Mouse (Mus musculus) stomach, embryonic 16.5 days (tissue): ENCODE measurements around the gene Meis3. TPM values are rescaled to one million over a fixed set of nuclear protein-coding genes. Genes with fewer than 3 reads are reported as not detected.
A peak's percentile ranks its signal among the peaks of the same experiment; 100 is the strongest.

ENCODE experiments used
- ATAC-seq: fragments of 200-750 bp; cut with Nextera tagmentation; 2 replicates; pipeline ENCODE4 v1.8.0; 2017; ENCODE audit warnings: moderate number of reproducible peaks, moderate TSS enrichment; ENCODE audit not compliant: insufficient read depth, low FRiP score
- H3K27ac ChIP-seq: fragments of 300-500 bp; sonication (generic); 2 replicates; pipeline ENCODE4 v1.5.1; 2014; ENCODE audit warnings: low read length
- H3K27me3 ChIP-seq: fragments of 300-500 bp; sonication (generic); 2 replicates; pipeline ENCODE4 v1.6.1; 2014; ENCODE audit warnings: low read length, control low read depth, mixed read lengths; ENCODE audit not compliant: control insufficient read depth, insufficient read depth
- H3K36me3 ChIP-seq: fragments of 300-500 bp; sonication (generic); 2 replicates; pipeline ENCODE4 v1.6.1; 2014; ENCODE audit warnings: low read length; ENCODE audit not compliant: control insufficient read depth, insufficient read depth
- H3K4me1 ChIP-seq: fragments of 300-500 bp; sonication (generic); 2 replicates; pipeline ENCODE4 v1.6.1; 2014; ENCODE audit warnings: low read length, control low read depth, mixed read lengths; ENCODE audit not compliant: control insufficient read depth, insufficient read depth
- H3K4me2 ChIP-seq: fragments of 300-500 bp; sonication (generic); 2 replicates; pipeline ENCODE4 v1.6.1; 2014; ENCODE audit warnings: low read depth, low read length, mixed read lengths
- H3K4me3 ChIP-seq: fragments of 300-500 bp; sonication (generic); replicated peaks from 2 replicates; pipeline ENCODE4 v1.5.1; 2014; ENCODE audit warnings: mild to moderate bottlenecking, low read length
- H3K9ac ChIP-seq: fragments of 300-500 bp; sonication (generic); 2 replicates; pipeline ENCODE4 v1.6.1; 2014; ENCODE audit warnings: low read length
- H3K9me3 ChIP-seq: fragments of 300-500 bp; sonication (generic); replicated peaks from 2 replicates; pipeline ENCODE4 v1.6.1; 2016; ENCODE audit warnings: low read length, control low read depth; ENCODE audit not compliant: control insufficient read depth
- WGBS: fragments of 180-500 bp; shearing (Covaris S2); extraction: QIAGEN DNeasy Blood & Tissue Kit; methylation state at CpG from one replicate; pipeline ENCODE4 v1.1.7; 2014; 5-methylcytosine and 5-hydroxymethylcytosine counted together
- polyA plus RNA-seq: library from polyadenylated mRNA; unstranded; fragments of >200 nt; fragmentation: Nextera tagmentation; extraction: Ambion mirVana; gene quantifications from 2 replicates; pipeline ENCODE4 v1.2.1, GENCODE M21; 2015

Meis3 gene
- polyA plus RNA-seq, 1 experiment from 2014 or later: 22.1 TPM

DNA sequence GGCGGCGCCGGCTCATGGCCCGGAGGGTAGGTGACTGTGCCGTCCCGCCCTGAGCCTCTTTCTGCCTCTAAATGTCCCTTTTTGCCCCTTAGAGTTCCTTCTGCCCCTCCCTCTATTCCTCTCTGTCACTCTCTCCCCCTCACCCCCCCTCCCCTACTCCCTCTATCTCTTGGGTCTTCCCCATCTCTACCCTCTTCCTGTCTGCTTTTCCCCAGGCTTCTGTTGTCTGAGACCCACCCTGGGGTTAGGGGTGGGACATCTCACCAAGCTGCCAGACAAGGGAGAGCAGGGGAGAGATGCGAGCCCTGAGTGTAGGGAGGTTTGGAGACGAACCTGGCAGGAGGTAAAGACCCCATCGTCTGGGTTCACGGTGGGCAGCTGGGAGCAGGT is 647 bp downstream of the Meis3 start:
- H3K27ac ChIP-seq: no peak overlapping the region
- WGBS: 0% methylated on average over 10 of the region's 10 CpGs

DNA sequence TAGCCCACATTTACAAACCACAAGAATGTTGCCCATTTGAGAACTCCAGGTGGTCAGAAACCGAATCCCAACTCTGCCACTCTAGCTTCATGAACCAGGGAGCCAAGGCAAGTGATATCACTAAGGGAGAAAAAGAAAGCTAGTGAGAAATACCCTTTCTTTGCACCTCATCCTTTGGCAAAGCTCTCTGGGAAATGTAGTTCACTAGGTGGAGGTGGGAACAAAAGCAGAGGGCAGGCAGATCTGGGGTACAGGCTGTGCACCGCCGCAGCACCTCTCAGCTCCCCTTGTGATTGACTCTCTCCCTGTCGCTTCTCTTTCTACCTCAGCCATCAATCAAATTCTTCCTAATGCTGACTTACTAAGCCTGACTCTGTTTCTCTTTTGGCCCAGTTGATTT is 3.2 kb downstream of the Meis3 start:
- no peaks in the 10 kb centered on the region for H3K36me3 ChIP-seq
- no peak overlapping the region for H3K27ac ChIP-seq
- no peaks in the 10 kb centered on the region; the same call in 1 of the 2 replicates for H3K9me3 ChIP-seq
- 76% methylated on average over 4 of the region's 4 CpGs for WGBS
- no peak overlapping the region for H3K4me2 ChIP-seq
- ATAC-seq: no peak
- H3K4me1 ChIP-seq: peaks cover 4% of the 10 kb centered on the region
- H3K4me3 ChIP-seq: no peak overlapping the region
- H3K9ac ChIP-seq: no peak overlapping the region
- no peaks in the 10 kb centered on the region for H3K27me3 ChIP-seq

More for the DNA sequence above, 647 bp downstream of the Meis3 start:
- Histone ChIP-seq H3K4me2 (peak overlapping the region; percentile 73), H3K4me1 (peaks cover 8% of the 10 kb centered on the region), H3K4me3 (peak overlapping the region; percentile 54), H3K27me3 (no peaks in the 10 kb centered on the region), H3K36me3 (no peaks in the 10 kb centered on the region), H3K9ac (peak overlapping the region; percentile 77), H3K9me3 (no peaks in the 10 kb centered on the region; the same call in 1 of the 2 replicates)
- ATAC-seq: peak; percentile 16; the same call in 1 of the 2 replicates

- ATAC-seq: no peak
- WGBS: 20% methylated on average over 8 of the region's 8 CpGs
These were observed 8.8 kb downstream of the Meis3 start for GRCm38 (mm10) chr7:16183663-16184062.

DNA sequence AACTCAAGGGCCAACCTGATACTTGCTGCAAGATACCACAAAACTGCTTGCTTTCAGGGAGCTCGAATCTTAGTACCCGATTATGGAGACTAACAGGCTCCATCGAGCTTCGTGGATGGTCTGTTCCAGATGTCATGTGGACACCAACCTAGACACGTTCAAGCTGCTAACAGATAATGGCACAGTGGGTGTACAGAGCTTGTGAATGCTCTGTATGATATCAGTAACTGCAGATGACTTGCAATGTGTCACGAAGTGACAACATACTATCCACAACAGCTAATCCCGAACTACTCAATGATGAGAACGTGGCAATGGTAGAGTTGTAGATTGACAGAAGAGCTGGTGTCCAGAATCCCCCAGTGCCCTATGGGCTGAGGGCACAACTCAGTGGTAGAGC is 12.6 kb downstream of the Meis3 start:
- ATAC-seq: no peak
- no peak overlapping the region for H3K9ac ChIP-seq
- 79% methylated on average over 8 of the region's 8 CpGs for WGBS
- no peaks in the 10 kb centered on the region for H3K4me1 ChIP-seq
- no peak overlapping the region for H3K27ac ChIP-seq
- H3K4me2 ChIP-seq: no peak overlapping the region
- no peaks in the 10 kb centered on the region for H3K9me3 ChIP-seq
- no peaks in the 10 kb centered on the region for H3K36me3 ChIP-seq
- no peak overlapping the region for H3K4me3 ChIP-seq
- 0 out of 2 replicates have a peak, but pooled peaks cover 4% of the 10 kb centered on the region for H3K27me3 ChIP-seq

More at GRCm38 (mm10) chr7:16183663-16184062, 8.8 kb downstream of the Meis3 start:
- Histone ChIP-seq H3K36me3 (no peaks in the 10 kb centered on the region), H3K4me2 (no peak overlapping the region), H3K9me3 (no peaks in the 10 kb centered on the region; the same call in 1 of the 2 replicates), H3K9ac (no peak overlapping the region), H3K4me3 (no peak overlapping the region), H3K4me1 (no peaks in the 10 kb centered on the region), H3K27me3 (no peaks in the 10 kb centered on the region), H3K27ac (no peak overlapping the region)

DNA sequence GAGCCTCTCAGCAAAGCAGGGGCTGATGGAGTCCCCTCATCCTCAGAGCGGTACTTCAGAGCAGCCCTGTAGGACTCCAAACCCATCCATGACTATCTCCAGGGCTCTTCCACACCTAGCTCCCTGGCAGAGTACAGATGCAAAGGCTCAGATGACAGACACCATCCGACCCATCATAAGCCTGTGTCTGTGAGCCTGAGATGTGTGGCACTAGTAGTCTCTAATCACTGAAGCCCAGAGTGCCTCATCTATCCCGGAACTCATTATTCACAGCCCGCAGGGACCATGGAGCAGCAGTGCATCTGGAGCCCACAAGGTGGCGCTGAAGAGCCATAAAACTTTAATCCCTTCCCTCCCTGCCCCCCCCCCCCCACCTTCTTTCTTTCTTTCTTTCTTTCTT is 17.4 kb downstream of the Meis3 start:
- 15% methylated on average over 5 of the region's 5 CpGs for WGBS
- no peak overlapping the region for H3K4me3 ChIP-seq
- no peak overlapping the region for H3K27ac ChIP-seq
- no peaks in the 10 kb centered on the region for H3K36me3 ChIP-seq
- no peaks in the 10 kb centered on the region for H3K4me1 ChIP-seq
- ATAC-seq: peak; percentile 35; the same call in 1 of the 2 replicates
- no peaks in the 10 kb centered on the region for H3K9me3 ChIP-seq
- no peak overlapping the region for H3K4me2 ChIP-seq
- H3K27me3 ChIP-seq: 0 out of 2 replicates have a peak, but pooled peaks cover 4% of the 10 kb centered on the region
- H3K9ac ChIP-seq: no peak overlapping the region

DNA sequence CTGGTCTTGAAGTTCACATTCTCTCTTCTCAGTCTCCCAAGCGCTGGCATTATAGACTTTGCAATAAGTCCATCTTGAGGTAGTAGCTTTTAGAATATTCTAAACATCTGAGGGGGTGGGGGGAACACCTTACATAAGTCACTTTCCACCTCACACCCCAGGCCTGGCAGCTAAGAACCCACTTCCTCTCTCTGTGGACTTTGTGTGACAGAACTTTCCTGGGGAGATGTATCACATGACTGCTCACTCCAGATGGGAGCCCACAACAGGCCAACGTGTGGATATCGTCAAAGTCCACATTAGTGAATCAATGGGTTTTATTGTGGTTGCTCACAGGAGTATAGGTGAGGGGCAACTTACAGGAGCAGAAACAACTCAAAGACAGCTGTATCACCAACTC is 18.8 kb downstream of the Meis3 start:
- WGBS: 44% methylated on average over 3 of the region's 3 CpGs
- Histone ChIP-seq H3K4me1 (no peaks in the 10 kb centered on the region), H3K4me2 (no peak overlapping the region), H3K4me3 (no peak overlapping the region), H3K36me3 (no peaks in the 10 kb centered on the region), H3K9me3 (no peaks in the 10 kb centered on the region), H3K9ac (no peak overlapping the region), H3K27me3 (0 out of 2 replicates have a peak, but pooled peaks cover 4% of the 10 kb centered on the region), H3K27ac (no peak overlapping the region)
- no peak for ATAC-seq

- no peaks in the 10 kb centered on the region for H3K9me3 ChIP-seq
- WGBS: 47% methylated on average over 6 of the region's 6 CpGs
- H3K4me2 ChIP-seq: no peak overlapping the region
- H3K4me3 ChIP-seq: no peak overlapping the region
- no peak overlapping the region for H3K27ac ChIP-seq
- no peaks in the 10 kb centered on the region; the same call in 1 of the 2 replicates for H3K36me3 ChIP-seq
- no peak for ATAC-seq
- no peaks in the 10 kb centered on the region for H3K4me1 ChIP-seq
- no peaks in the 10 kb centered on the region for H3K27me3 ChIP-seq
- H3K9ac ChIP-seq: no peak overlapping the region
These were observed 21.7 kb downstream of the Meis3 start for GRCm38 (mm10) chr7:16196616-16197015.

DNA sequence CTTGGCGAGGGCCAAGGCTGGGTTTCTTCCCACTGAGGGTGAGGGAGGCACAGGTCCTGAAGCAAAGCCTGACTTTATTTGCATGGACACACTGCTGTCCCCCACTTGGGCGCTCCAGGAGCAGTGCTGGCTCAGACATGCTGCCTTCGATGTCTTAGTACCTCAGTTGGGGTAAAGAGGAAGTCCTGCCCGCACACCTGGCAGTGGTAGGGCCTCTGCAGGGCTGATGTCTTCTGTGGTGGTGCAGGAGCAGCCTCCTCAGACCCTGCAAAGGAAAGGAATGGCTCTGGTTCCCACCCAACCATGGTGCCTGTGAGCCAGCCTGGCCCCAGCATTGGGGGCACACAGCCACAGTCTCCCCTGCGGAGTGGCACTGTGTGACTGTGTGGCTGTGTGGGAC is 22.3 kb downstream of the Meis3 start:
- no peaks in the 10 kb centered on the region for H3K27me3 ChIP-seq
- no peak overlapping the region for H3K4me2 ChIP-seq
- no peaks in the 10 kb centered on the region for H3K9me3 ChIP-seq
- H3K9ac ChIP-seq: 0 out of 2 replicates have a peak overlapping the region, but pooled peaks have one; percentile 18
- no peaks in the 10 kb centered on the region for H3K4me1 ChIP-seq
- H3K27ac ChIP-seq: no peak overlapping the region
- H3K36me3 ChIP-seq: no peaks in the 10 kb centered on the region; the same call in 1 of the 2 replicates
- no peak overlapping the region for H3K4me3 ChIP-seq
- peak; percentile 3; the same call in 1 of the 2 replicates for ATAC-seq
- WGBS: 66% methylated on average over 5 of the region's 5 CpGs

- H3K27me3 ChIP-seq: no peaks in the 10 kb centered on the region
- H3K4me1 ChIP-seq: no peaks in the 10 kb centered on the region
- no peaks in the 10 kb centered on the region; the same call in 1 of the 2 replicates for H3K36me3 ChIP-seq
- H3K4me2 ChIP-seq: no peak overlapping the region
- no peak for ATAC-seq
- H3K4me3 ChIP-seq: no peak overlapping the region
- no peak overlapping the region for H3K27ac ChIP-seq
- no peaks in the 10 kb centered on the region for H3K9me3 ChIP-seq
- H3K9ac ChIP-seq: no peak overlapping the region
- WGBS: 84% methylated on average over 11 of the region's 11 CpGs
These were observed 23.6 kb downstream of the Meis3 start for GRCm38 (mm10) chr7:16198540-16198939.
